Mouse (Mus musculus) megakaryocyte, embryonic 14.5 days (primary cell): ENCODE results near the gene Serpind1. TPM values are rescaled to one million over a fixed set of nuclear protein-coding genes. Genes with fewer than 3 reads are reported as not detected.

Source experiments
- H3K27me3 ChIP-seq: replicated peaks from 2 replicates; pipeline ENCODE3; 2012; ENCODE audit warnings: inconsistent platforms
- H3K36me3 ChIP-seq: replicated peaks from 2 replicates; pipeline ENCODE3; 2012; ENCODE audit warnings: low read length, inconsistent platforms, mixed read lengths
- H3K4me1 ChIP-seq: 2 replicates; pipeline ENCODE4 v1.6.1; 2012; ENCODE audit warnings: inconsistent platforms
- H3K4me3 ChIP-seq: replicated peaks from 2 replicates; pipeline ENCODE3; 2012; ENCODE audit warnings: moderate library complexity, mild to moderate bottlenecking, inconsistent platforms
- H3K9me3 ChIP-seq: 2 replicates; pipeline ENCODE4 v1.6.1; 2012; ENCODE audit warnings: inconsistent platforms
- FLI1 ChIP-seq: IDR thresholded peaks from 2 replicates; pipeline ENCODE4 v1.6.1; 2012; ENCODE audit warnings: low read length, inconsistent platforms, mixed read lengths
- GATA1 ChIP-seq: IDR thresholded peaks from 3 replicates; pipeline ENCODE4 v1.6.1; 2012; ENCODE audit warnings: mixed read lengths, low read length, inconsistent platforms, borderline replicate concordance
- polyA plus RNA-seq: library from polyadenylated mRNA; stranded (reverse); fragments of >175 nt; gene quantifications from 2 replicates; pipeline ENCODE4 v1.2.3, GENCODE M21; 2012; ENCODE audit warnings: low replicate concordance; ENCODE audit not compliant: insufficient read depth

The Serpind1 gene
- polyA plus RNA-seq, 1 experiment: not detected

DNA sequence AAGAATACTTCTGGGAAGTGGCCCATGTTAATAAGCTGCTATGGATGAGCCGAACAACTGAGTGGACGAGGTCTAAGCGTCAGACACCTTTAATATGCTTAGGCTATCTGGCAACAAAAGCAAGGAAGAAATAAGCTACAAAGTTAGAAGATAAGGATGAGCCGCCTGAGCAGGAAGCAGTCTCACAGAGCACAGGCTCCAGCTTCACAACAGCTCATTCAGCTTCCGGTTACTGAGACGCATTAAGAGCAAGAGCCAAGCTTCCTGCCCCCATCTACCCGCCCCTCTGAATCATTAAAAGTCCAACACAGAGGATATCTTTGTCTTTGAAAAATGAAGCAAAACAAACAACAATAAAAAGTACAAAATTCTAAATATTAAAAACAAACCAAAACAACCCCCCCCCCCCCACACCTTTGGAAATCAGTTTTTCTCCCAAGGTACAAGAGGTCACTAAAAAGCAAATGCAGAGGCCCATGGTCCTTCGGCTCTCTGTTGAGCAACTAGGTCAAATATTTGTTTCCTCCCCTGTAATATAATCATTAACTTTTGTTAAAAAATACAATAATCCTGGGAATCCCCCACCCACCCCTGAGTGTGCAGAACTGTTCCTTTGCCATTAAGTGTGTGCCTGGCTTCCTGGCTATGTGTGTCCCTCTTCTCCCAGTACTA is 14.1 kb downstream of the Serpind1 start:
- H3K4me3 ChIP-seq: no peak overlapping the region
- H3K4me1 ChIP-seq: peaks cover 33% of the 10 kb centered on the region
- TF ChIP-seq FLI1 (no peak), GATA1 (no peak)
- no peaks in the 10 kb centered on the region for H3K27me3 ChIP-seq
- peaks cover 87% of the 10 kb centered on the region for H3K36me3 ChIP-seq
- no peaks in the 10 kb centered on the region for H3K9me3 ChIP-seq

- TF ChIP-seq GATA1 (no peak), FLI1 (no peak)
- peaks cover 33% of the 10 kb centered on the region for H3K4me1 ChIP-seq
- no peaks in the 10 kb centered on the region for H3K27me3 ChIP-seq
- no peak overlapping the region for H3K4me3 ChIP-seq
- H3K9me3 ChIP-seq: no peaks in the 10 kb centered on the region
- H3K36me3 ChIP-seq: peaks cover 87% of the 10 kb centered on the region
These were observed 14.6 kb downstream of the Serpind1 start for GRCm38 (mm10) chr16:17345813-17346155.

DNA sequence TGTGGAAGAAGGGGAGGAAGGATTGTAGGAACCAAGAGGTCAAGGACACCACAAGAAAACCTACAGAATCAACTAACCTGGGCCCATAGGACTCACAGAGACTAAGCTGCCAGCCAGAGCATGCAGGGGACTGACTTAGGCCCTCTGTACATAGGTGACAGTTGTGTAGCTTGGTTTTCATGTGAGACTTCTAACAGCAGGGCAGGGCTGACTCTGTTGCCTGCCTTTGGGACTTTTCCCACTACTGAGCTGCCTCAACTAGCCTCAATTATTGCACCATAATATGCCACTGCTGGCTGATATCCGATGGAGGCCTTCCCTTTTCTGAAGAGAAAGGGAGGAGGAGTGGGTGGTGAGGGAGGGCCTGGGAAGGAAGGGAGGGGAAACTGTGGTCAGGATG is 15.6 kb downstream of the Serpind1 start:
- Histone ChIP-seq H3K4me3 (no peak overlapping the region), H3K27me3 (no peaks in the 10 kb centered on the region), H3K36me3 (peaks cover 91% of the 10 kb centered on the region), H3K9me3 (no peaks in the 10 kb centered on the region), H3K4me1 (peaks cover 23% of the 10 kb centered on the region)
- TF ChIP-seq GATA1 (no peak), FLI1 (no peak)

GRCm38 (mm10) chr16:17356031-17356430 is 24.9 kb downstream of the Serpind1 start:
- no peak for TF ChIP-seq GATA1
- no peak for TF ChIP-seq FLI1
- no peak overlapping the region for H3K4me3 ChIP-seq
- peaks cover 20% of the 10 kb centered on the region for H3K4me1 ChIP-seq
- no peaks in the 10 kb centered on the region for H3K27me3 ChIP-seq
- H3K36me3 ChIP-seq: peaks cover 88% of the 10 kb centered on the region
- H3K9me3 ChIP-seq: no peaks in the 10 kb centered on the region

DNA sequence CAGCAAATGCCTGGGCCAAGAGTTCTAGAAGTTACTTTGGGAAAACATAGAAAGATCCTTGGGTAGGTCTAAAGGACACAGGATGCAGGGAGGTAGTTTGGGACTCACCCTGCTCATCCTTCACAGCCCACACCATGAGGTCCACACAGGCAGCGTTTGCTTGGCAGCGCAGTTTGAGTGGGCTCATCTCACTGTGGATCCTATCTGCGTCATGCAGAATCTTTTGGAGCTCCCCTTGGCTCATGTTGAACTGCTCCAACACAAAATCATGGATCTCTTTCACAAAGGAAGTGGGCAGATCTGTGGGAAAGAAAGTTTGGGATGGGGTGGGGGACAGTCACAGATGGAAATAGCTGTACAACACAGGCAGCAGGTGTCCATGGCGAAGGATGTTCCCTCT is 27.6 kb downstream of the Serpind1 start:
- Histone ChIP-seq H3K9me3 (no peaks in the 10 kb centered on the region), H3K36me3 (peaks cover 85% of the 10 kb centered on the region), H3K4me3 (no peak overlapping the region), H3K4me1 (peaks cover 32% of the 10 kb centered on the region), H3K27me3 (no peaks in the 10 kb centered on the region)
- TF ChIP-seq FLI1: no peak
- TF ChIP-seq GATA1: no peak

GRCm38 (mm10) chr16:17382306-17382705 is 51.1 kb downstream of the Serpind1 start:
- Histone ChIP-seq H3K4me3 (no peak overlapping the region), H3K36me3 (peaks cover 85% of the 10 kb centered on the region), H3K9me3 (no peaks in the 10 kb centered on the region), H3K4me1 (peaks cover 3% of the 10 kb centered on the region; the same call in 1 of the 2 replicates), H3K27me3 (no peaks in the 10 kb centered on the region)
- TF ChIP-seq GATA1 (no peak), FLI1 (no peak)

DNA sequence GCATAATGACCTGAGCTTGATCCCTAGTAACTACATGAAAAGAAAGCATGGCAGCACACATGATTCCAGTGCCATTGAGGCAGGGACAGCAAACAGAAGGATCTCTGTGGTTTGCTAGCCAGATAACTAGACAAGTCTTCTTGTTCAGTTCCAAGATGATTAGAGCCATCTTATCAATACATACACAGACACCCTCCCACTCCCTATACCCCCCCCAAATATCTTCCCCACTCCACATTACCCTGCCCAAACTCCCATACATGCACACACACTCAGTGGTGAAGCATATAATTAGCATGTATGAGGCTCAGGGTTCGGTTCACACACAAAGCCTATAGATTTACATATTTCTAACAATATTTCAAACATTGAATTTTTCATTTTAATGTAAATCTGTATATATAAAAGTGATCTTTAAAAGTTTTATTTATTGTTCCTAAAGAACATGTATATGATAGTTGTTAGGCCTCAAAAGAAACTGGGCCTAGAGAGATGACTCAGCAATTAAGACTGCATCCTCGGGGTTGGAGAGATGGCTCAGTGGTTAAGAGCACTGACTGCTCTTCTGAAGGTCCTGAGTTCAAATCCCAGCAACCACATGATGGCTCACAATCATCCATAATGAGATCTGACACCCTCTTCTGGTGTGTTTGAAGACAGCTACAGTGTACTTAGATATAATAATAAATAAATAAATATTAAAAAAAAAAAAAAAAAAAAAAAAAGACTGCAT is 52.6 kb downstream of the Serpind1 start:
- peaks cover 3% of the 10 kb centered on the region; the same call in 1 of the 2 replicates for H3K4me1 ChIP-seq
- no peaks in the 10 kb centered on the region for H3K27me3 ChIP-seq
- TF ChIP-seq GATA1: no peak
- TF ChIP-seq FLI1: no peak
- no peaks in the 10 kb centered on the region for H3K9me3 ChIP-seq
- no peak overlapping the region for H3K4me3 ChIP-seq
- peaks cover 75% of the 10 kb centered on the region for H3K36me3 ChIP-seq

DNA sequence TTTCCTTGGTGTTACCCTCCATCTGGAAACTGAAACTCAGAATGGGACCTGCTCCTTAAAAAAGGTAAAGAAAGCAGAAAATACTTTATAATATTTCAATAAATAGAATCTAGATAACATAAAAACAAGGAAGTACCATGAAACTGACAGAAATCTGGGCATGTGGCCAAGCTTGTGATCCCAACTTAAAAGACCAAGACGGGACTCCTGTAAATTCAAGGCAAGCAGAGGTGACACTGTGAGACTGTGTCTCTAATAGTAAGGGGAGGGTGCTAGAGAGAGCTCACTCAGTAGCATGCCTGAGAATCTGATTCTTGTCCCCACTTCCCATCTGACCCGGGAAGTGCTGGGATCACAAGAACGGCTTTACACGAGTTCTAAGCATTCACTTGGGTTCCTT is 61.6 kb downstream of the Serpind1 start:
- Histone ChIP-seq H3K27me3 (no peaks in the 10 kb centered on the region), H3K4me3 (no peak overlapping the region), H3K36me3 (peaks cover 41% of the 10 kb centered on the region), H3K9me3 (no peaks in the 10 kb centered on the region; the same call in 1 of the 2 replicates), H3K4me1 (peaks cover 6% of the 10 kb centered on the region)
- no peak for TF ChIP-seq GATA1
- TF ChIP-seq FLI1: no peak

Other genes starting within 250 kb of the Serpind1 start
- gene Ppil2, start 220.1 kb upstream of the Serpind1 start, polyA plus RNA-seq: 65.8 and 76.6 TPM in 2 replicates
- gene 2610318N02Rik, start 206.2 kb upstream of the Serpind1 start, polyA plus RNA-seq: 7.5 and 24.0 TPM in 2 replicates
- gene Sdf2l1, start 199.0 kb upstream of the Serpind1 start, polyA plus RNA-seq: 250 and 345 TPM in 2 replicates
- gene Ydjc, start 186.8 kb upstream of the Serpind1 start, polyA plus RNA-seq: 40.2 and 205 TPM in 2 replicates
- 2.3 and 4.8 TPM in 2 replicates for gene Ccdc116, start 184.1 kb upstream of the Serpind1 start, polyA plus RNA-seq
- 103 and 123 TPM in 2 replicates for gene Ube2l3, start 128.7 kb upstream of the Serpind1 start, polyA plus RNA-seq
- 0.32 TPM in 1 of 2 replicates, not detected in the other for gene Rimbp3, start 122.8 kb upstream of the Serpind1 start, polyA plus RNA-seq
- 1.8 and 3.3 TPM in 2 replicates for gene Hic2, start 97.8 kb upstream of the Serpind1 start, polyA plus RNA-seq
- 11.8 and 13.2 TPM in 2 replicates for gene Tmem191c, start 55.3 kb upstream of the Serpind1 start, polyA plus RNA-seq
- 6.3 and 6.7 TPM in 2 replicates for gene Snap29, start 74.6 kb downstream of the Serpind1 start, polyA plus RNA-seq
- 6.0 and 16.7 TPM in 2 replicates for gene Pi4ka, start 74.9 kb downstream of the Serpind1 start, polyA plus RNA-seq
- gene Crkl, start 120.6 kb downstream of the Serpind1 start, polyA plus RNA-seq: 5.4 and 8.8 TPM in 2 replicates
- gene Aifm3, start 158.2 kb downstream of the Serpind1 start, polyA plus RNA-seq: 0.03 TPM in 1 of 2 replicates, not detected in the other
- 8.5 and 18.4 TPM in 2 replicates for gene Lztr1, start 177.3 kb downstream of the Serpind1 start, polyA plus RNA-seq
- 163 and 262 TPM in 2 replicates for gene Thap7, start 199.8 kb downstream of the Serpind1 start, polyA plus RNA-seq
- gene Lrrc74b, start 229.9 kb downstream of the Serpind1 start, polyA plus RNA-seq: not detected in 2 replicates
- gene P2rx6, start 230.5 kb downstream of the Serpind1 start, polyA plus RNA-seq: 2.3 TPM in 1 of 2 replicates, not detected in the other